Comparison of ENCODE assay signal across 13 mouse cellular contexts in the genomic region with DNA sequence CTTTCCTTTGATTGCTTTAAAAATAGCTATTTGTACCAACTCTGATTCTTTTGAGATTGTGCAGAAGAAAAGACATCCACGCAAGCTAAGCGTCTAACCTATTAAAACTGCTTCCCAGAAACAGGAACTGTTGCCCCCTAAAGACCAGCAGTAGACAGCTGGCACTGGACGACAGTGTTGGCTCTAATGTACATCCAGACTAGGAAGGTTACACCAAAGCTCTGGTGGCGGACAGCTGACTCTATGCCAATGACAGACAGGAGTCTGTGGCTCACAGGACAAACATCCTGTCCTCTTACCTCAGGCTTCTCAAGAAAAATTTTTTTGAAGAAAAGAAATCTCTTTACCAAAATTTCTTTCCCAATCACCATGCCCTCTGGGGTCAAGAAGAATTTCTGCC.
"Had no signal": no experiment of that assay in that cellular context is flagged by ENCODE, and none has a peak within 500 bp of the region (broad histone marks: within the 10 kb centered on the region; RNA-seq: fewer than 3 reads in every experiment).

No protein-coding gene starts in this region.

- H3K4me3 ChIP-seq: left cerebral cortex, adult 2 months; limb, embryonic 12.5 days; liver, embryonic 13.5 days; lung, embryonic 15.5 days; midbrain, embryonic 12.5 days had no signal

- DNase-seq: kidney, adult 9 months; kidney, postnatal 4 days; liver; liver, embryonic 13.5 days; liver, postnatal 0 days; right cerebral cortex, postnatal 14 days; thymus, postnatal 36 days had no signal

- H3K27ac ChIP-seq: kidney, postnatal 0 days; left cerebral cortex, adult 2 months; limb, embryonic 12.5 days; liver, embryonic 13.5 days; lung, embryonic 15.5 days; midbrain, embryonic 12.5 days had no signal

- ATAC-seq: liver, postnatal 0 days; midbrain, embryonic 16.5 days had no signal
